Mouse (Mus musculus) lung, embryonic 14.5 days (tissue): ENCODE measurements around the gene Ppcdc. TPM values are rescaled to one million over a fixed set of nuclear protein-coding genes. Genes with fewer than 3 reads are reported as not detected.

Experiments
- ATAC-seq: fragments of 200-750 bp; cut with Nextera tagmentation; 2 replicates; pipeline ENCODE4 v1.8.0; 2017; ENCODE audit warnings: mild to moderate bottlenecking, moderate TSS enrichment, moderate library complexity; ENCODE audit not compliant: insufficient read depth
- DNase-seq: peaks from one replicate; pipeline ENCODE4 v3.0.0-alpha.2; 2015
- H3K27ac ChIP-seq: fragments of 300-500 bp; sonication (generic); 2 replicates; pipeline ENCODE4 v1.5.1; 2014; ENCODE audit warnings: low read depth, mild to moderate bottlenecking, moderate library complexity
- H3K27me3 ChIP-seq: fragments of 300-500 bp; sonication (generic); 2 replicates; pipeline ENCODE4 v1.6.1; 2014; ENCODE audit warnings: low read length, control low read depth; ENCODE audit not compliant: insufficient read depth
- H3K36me3 ChIP-seq: fragments of 300-500 bp; sonication (generic); 2 replicates; pipeline ENCODE4 v1.6.1; 2014; ENCODE audit warnings: control low read depth; ENCODE audit not compliant: insufficient read depth
- H3K4me1 ChIP-seq: fragments of 300-500 bp; sonication (generic); 2 replicates; pipeline ENCODE4 v1.6.1; 2014; ENCODE audit warnings: antibody characterized with exemption, control low read depth; ENCODE audit not compliant: insufficient read depth
- H3K4me2 ChIP-seq: fragments of 300-500 bp; sonication (generic); 2 replicates; pipeline ENCODE4 v1.6.1; 2014; ENCODE audit warnings: mild to moderate bottlenecking
- H3K4me3 ChIP-seq: fragments of 300-500 bp; sonication (generic); 2 replicates; pipeline ENCODE4 v1.5.1; 2014; ENCODE audit warnings: low read depth, low read length
- H3K9ac ChIP-seq: fragments of 300-500 bp; sonication (generic); 2 replicates; pipeline ENCODE4 v1.6.1; 2014
- H3K9me3 ChIP-seq: fragments of 300-500 bp; sonication (generic); 2 replicates; pipeline ENCODE4 v1.6.1; 2016; ENCODE audit warnings: low read depth, low read length, control low read depth
- CTCF ChIP-seq: IDR thresholded peaks from 2 replicates; pipeline ENCODE4 v1.5.1; 2016; ENCODE audit warnings: antibody characterized with exemption, low read depth
- WGBS: fragments of 180-500 bp; shearing (Covaris S2); extraction: QIAGEN DNeasy Blood & Tissue Kit; methylation state at CpG from one replicate; pipeline ENCODE4 v1.1.7; 2014; 5-methylcytosine and 5-hydroxymethylcytosine counted together
- polyA plus RNA-seq: library from polyadenylated mRNA; unstranded; fragments of >200 nt; fragmentation: Nextera tagmentation; extraction: Ambion mirVana; gene quantifications from 2 replicates; pipeline ENCODE4 v1.2.1, GENCODE M21; 2014

Gene Ppcdc
- polyA plus RNA-seq, result 22.5 and 23.7 TPM in 2 replicates

DNA sequence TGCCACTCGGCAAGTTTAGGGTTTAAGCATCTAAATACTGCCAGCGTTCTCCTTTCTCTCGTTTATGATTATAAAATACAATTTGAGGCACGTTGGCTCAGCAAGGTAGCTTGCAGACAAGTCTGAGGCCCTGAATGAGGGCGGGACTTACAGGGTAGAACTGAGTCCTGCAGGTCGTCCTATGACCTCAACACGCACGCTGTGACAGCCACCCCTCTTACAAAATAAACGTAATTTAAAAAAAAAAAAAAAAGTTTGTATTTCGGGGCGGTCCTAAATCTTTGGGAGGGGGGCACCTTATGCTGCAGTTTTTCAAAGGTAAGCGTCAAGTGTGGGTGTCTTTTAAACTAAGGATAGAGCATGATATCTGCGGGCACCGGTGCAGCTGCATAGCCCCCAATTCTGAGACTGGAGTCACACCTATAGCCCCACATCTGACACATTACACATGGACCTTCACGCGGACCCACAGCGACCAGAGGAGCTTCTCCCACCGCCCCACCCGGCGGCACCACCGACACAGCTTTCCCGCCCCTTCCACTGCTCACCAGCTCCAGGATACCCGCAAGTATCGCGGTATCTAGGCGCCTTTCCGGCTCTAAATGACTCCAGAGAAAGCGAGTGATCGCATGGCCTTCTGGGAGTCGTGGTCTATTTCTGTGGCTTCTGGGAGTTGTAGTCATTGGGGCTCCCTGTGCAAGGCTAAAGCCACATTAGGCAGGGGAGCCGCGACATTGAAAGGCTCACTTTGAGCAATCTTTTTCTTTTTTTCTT lies at the start of gene Ppcdc:
Gene Ppcdc, minus strand, starts transcription at position 603 of the 774 bp plus-strand sequence.
- peak; percentile 99 for DNase-seq
- Histone ChIP-seq H3K27me3 (no peaks in the 10 kb centered on the region), H3K4me2 (peak within 1 kb of the TSS; percentile 64), H3K9me3 (no peaks in the 10 kb centered on the region), H3K9ac (peak within 1 kb of the TSS; percentile 45), H3K4me3 (peak within 1 kb of the TSS; percentile 40), H3K4me1 (no peaks in the 10 kb centered on the region; the same call in 1 of the 2 replicates), H3K36me3 (peaks cover 3% of the 10 kb centered on the region; the same call in 1 of the 2 replicates), H3K27ac (peak within 1 kb of the TSS; percentile 6; the same call in 1 of the 2 replicates)
- WGBS, result 2% methylated on average over 32 of the region's 32 CpGs
- ATAC-seq, result peak; percentile 96
- TF ChIP-seq CTCF, result no peak

DNA sequence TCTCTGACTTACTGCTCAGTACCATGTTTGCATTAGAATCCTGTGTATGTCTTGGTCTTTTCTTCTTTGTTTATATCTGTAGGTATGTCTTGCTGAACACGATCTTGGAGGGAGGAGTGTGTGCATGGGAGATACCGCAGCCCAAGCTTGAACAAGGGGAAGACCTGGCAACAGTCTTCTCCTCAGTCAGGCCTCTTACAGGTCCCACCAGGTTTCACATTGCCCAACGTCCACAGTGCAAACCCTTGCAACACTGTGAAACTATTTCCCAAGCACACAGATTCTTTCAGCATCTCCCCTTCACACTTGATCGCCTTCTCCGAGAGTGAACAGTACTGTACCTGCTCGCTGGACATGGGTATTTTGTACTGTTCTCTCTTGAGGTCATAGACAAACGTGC lies 47.9 kb upstream of the Ppcdc start:
- DNase-seq (no peak), ATAC-seq (no peak)
- Histone ChIP-seq H3K36me3 (no peaks in the 10 kb centered on the region), H3K9me3 (no peaks in the 10 kb centered on the region), H3K27ac (no peak overlapping the region), H3K4me2 (no peak overlapping the region), H3K9ac (no peak overlapping the region), H3K4me1 (no peaks in the 10 kb centered on the region), H3K27me3 (no peaks in the 10 kb centered on the region), H3K4me3 (no peak overlapping the region)
- 60% methylated on average over 7 of the region's 7 CpGs for WGBS
- no peak for TF ChIP-seq CTCF

DNA sequence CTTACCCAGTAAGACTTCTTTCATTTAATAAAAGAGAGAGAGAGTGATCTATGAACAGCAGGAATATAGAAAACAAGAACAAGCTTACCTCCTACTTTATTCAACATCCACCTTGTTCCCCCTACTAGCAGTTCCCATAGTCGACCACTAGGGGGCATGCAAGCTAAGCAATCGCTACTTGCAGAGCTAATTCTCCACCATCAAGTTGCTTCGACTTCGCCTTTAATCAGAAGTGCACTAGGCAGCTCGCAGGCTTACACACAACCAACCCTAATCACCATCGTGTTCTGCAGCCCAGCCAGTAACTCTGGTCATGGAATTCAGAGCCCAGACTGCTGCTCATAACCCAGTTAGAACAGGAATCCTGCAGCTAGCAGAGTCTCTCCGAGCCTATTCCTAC lies 45.9 kb upstream of the Ppcdc start:
- Histone ChIP-seq H3K9ac (no peak overlapping the region), H3K27me3 (no peaks in the 10 kb centered on the region), H3K9me3 (no peaks in the 10 kb centered on the region), H3K36me3 (no peaks in the 10 kb centered on the region), H3K4me1 (no peaks in the 10 kb centered on the region), H3K4me3 (no peak overlapping the region), H3K27ac (no peak overlapping the region), H3K4me2 (no peak overlapping the region)
- DNase-seq, result peak; percentile 93
- no peak for ATAC-seq
- 14% methylated on average over 7 of the region's 7 CpGs for WGBS
- peak; percentile 99 for TF ChIP-seq CTCF

DNA sequence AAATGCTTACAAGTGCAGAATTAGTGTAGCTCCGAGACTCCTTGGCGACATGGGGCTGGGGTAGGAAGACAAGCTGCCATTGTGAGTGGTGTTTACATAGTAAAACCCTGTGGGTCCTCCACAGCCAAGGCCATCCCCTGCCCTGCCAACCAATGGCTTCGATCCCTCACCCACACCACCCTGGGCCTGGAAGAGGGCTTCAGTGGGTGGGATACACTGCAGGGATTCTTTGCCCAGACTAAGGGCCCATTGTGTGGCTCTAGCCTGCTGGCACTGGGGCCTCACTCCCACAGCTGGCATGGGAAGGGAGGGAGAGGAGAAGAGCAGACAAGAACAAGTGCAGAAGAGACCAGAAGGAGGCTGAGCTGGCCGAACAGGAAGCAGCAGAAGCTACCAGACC lies 29.0 kb upstream of the Ppcdc start:
- Histone ChIP-seq H3K4me3 (no peak overlapping the region), H3K36me3 (no peaks in the 10 kb centered on the region), H3K9me3 (no peaks in the 10 kb centered on the region), H3K4me2 (no peak overlapping the region), H3K9ac (no peak overlapping the region), H3K27me3 (0 out of 2 replicates have a peak, but pooled peaks cover 5% of the 10 kb centered on the region), H3K4me1 (no peaks in the 10 kb centered on the region), H3K27ac (no peak overlapping the region)
- ATAC-seq (no peak), DNase-seq (no peak)
- 68% methylated on average over 4 of the region's 4 CpGs for WGBS
- no peak for TF ChIP-seq CTCF

DNA sequence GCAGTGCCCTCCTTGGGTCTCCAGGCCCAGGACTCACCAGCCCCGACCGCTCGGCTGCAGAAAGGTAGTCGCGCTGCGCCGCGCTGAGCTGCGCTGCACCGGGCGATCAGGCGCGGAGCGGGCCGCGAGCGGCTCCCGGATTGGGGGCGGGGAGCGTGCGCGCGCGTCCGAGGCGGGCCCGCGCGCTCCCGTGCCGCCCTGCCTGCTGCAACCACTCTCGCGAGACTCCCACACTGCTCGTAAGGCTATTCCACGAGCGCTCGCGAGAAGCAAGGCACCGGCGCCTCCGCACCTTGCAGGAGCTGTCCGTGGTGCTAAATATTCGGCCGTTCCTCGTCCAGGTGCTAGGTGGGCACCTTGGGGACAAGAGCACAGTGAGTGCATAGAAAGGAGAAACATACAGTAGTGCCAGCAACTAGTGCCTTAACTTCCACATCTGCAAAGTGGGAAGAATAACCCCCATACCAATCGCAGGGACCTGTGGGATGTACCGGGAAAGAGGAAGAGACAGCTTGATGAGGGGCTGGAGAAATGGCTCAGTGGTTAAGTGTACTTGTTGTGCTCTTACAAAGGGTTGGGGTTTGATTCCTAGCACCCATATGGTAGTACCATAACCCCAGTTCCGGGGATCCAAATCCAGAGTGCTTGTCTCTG lies 28.1 kb upstream of the Ppcdc start, which contains the start of gene Scamp5:
Gene Scamp5, minus strand, starts transcription at position 165 of the 654 bp plus-strand sequence.
- ATAC-seq (peak; percentile 93), DNase-seq (peak; percentile 94)
- Histone ChIP-seq H3K9me3 (no peaks in the 10 kb centered on the region), H3K4me2 (peak within 1 kb of the TSS; percentile 90), H3K4me3 (peak within 1 kb of the TSS; percentile 55), H3K27me3 (0 out of 2 replicates have a peak, but pooled peaks cover 5% of the 10 kb centered on the region), H3K36me3 (no peaks in the 10 kb centered on the region), H3K4me1 (no peaks in the 10 kb centered on the region), H3K27ac (no peak within 1 kb of the TSS), H3K9ac (peak within 1 kb of the TSS; percentile 58)
- 2% methylated on average over 41 of the region's 48 CpGs for WGBS
- no peak for TF ChIP-seq CTCF

DNA sequence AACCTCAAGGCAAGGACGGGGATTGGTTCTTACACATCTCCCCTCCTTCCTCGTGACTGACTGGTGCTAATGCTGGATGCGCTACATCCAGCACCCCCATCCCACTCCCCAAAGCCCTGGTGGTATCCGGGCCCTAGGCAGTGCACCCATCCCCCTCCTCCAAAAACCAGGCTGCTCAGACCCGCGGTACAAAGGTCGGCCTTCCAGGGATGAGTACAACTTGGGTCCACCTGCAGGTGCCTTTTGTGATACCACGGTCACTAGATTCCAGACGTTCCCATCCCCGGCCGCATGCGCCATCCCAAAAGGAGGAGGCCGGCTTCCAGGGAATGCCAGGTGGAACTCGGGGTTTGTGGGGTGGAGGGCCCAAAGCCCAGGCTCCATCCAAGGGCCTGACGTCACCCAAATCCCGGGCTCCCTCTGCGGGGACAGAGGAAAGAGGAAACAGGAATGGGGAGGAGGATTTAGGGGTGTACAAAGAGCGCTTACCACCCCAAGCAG lies 27.4 kb upstream of the Ppcdc start:
- WGBS, result 2% methylated on average over 18 of the region's 18 CpGs
- Histone ChIP-seq H3K36me3 (no peaks in the 10 kb centered on the region), H3K4me2 (peak overlapping the region; percentile 90), H3K9ac (peak overlapping the region; percentile 58), H3K4me1 (no peaks in the 10 kb centered on the region), H3K27me3 (0 out of 2 replicates have a peak, but pooled peaks cover 5% of the 10 kb centered on the region), H3K27ac (no peak overlapping the region), H3K9me3 (no peaks in the 10 kb centered on the region), H3K4me3 (peak overlapping the region; percentile 55)
- TF ChIP-seq CTCF, result no peak
- peak; percentile 66 for ATAC-seq
- peak; percentile 22 for DNase-seq

DNA sequence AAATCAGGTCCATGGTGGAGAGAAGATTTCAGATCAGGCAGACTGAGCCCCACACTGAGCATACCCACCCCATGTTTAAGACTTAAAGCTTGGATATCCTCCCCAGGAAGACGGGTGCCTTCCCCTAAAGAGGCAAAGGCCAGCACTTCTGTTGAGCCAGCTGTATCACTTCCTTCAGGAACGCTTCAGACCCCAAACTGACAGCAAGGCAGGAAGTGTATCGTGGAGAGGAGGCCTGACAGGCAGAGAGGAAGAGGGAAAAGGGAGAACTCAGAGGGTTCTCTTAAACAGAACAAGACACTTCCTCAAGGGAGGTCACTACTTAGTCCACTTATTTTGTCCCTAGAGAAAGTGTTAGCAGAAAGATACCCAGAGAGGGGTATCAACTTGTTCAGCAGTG lies 26.2 kb upstream of the Ppcdc start:
- WGBS, result 23% methylated on average over 3 of the region's 3 CpGs
- no peak for ATAC-seq
- H3K9ac ChIP-seq, result no peak overlapping the region
- no peaks in the 10 kb centered on the region for H3K9me3 ChIP-seq
- no peak for DNase-seq
- H3K27ac ChIP-seq, result no peak overlapping the region
- H3K36me3 ChIP-seq, result no peaks in the 10 kb centered on the region
- H3K4me3 ChIP-seq, result no peak overlapping the region
- H3K4me2 ChIP-seq, result no peak overlapping the region
- TF ChIP-seq CTCF, result no peak
- no peaks in the 10 kb centered on the region for H3K4me1 ChIP-seq
- 0 out of 2 replicates have a peak, but pooled peaks cover 5% of the 10 kb centered on the region for H3K27me3 ChIP-seq
